Mouse (Mus musculus): Measurements from ENCODE around the gene Cyp2e1. TPM values are rescaled to one million over a fixed set of nuclear protein-coding genes. Genes with fewer than 3 reads are reported as not detected.
"Not testable (repeated sequence)": the region's sequence is repeated elsewhere in the genome, so short reads cannot be mapped to it uniquely, and the experiment has no call there.

Gene Cyp2e1
- not detected in 2 replicates for polyA plus RNA-seq (2015; fragmentation: Nextera tagmentation; extraction: Ambion mirVana)

DNA sequence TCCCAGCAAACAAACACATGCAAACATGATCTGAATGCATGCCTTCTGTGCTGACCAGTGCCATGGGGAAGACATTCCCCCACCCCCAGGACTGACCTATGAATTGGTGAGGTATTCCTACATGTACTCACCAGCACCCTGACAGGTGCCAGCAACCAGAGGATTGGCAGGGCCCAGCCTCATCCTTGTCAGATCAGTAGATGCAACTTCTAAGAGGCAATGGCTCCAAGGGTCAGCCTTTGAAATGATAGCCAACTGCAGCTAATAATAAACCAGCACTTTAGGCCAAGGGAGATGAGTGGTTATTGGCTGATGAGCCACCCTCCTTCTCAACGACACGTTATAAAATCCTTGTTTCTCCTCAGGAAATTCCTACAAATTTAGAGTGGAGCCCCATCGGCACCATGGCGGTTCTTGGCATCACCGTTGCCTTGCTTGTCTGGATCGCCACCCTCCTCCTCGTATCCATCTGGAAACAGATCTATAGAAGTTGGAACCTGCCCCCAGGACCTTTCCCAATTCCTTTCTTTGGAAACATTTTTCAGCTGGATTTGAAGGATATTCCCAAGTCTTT is at the start of gene Cyp2e1:
TSS of gene Cyp2e1 (plus strand) at position 293 of the 574 bp plus-strand sequence.
- Histone ChIP-seq H3K9me3 (replicated peaks) (no peaks in the 10 kb centered on the region), H3K9ac (no peak within 1 kb of the TSS), H3K4me3 (no peak within 1 kb of the TSS), H3K4me2 (no peak within 1 kb of the TSS), H3K36me3 (ENCODE audit: poor library complexity, severe bottlenecking) (no peaks in the 10 kb centered on the region), H3K4me1 (no peaks in the 10 kb centered on the region), H3K27me3 (no peaks in the 10 kb centered on the region), H3K27ac (no peak within 1 kb of the TSS)
- WGBS, result 87% methylated on average over 7 of the region's 7 CpGs
- no peak for ATAC-seq

DNA sequence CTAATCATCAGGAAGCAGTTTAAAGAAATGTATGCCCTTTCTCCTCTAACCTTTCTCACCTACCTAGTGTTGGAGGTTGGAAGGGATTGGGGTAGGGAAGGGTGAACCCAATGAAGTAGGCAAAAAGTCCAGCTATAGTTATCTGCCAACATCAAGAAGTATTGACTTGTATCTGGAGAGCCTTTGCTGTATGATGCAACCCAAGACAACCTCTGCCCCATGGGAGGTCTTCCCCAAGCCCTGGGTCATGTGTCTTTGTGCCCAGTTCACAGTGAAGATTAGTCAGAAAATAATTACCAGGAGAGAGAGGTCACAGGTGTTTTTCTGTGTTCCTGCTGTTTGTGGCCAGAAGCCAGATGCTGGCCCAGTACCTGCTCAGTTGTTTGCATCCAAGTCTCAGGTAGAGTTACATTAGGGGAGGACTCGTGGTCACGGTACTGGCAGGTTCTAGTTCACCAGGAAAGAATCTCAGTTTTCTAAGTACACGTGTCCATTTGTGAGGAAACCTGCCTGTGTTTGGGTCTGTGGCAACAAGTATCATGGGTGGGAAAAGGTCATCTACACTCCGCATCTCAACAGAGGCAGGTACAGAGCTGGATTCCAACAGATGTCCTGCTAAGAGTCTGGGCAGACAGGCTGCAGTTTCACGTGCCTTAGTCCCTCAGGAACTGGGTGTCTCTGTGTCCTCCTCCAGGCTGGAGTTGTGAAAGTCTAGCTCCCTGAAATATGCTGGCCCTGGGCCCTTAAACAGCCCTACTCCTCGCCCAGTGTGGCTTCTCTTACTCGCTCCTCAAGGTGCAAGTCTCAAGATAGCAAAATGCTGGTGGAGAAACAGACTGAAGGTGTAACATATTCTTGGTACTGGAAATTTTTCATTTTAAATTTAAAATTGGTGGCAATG is 46.1 kb upstream of the Cyp2e1 start:
- Histone ChIP-seq H3K9ac (no peak overlapping the region), H3K4me3 (no peak overlapping the region), H3K4me1 (no peaks in the 10 kb centered on the region), H3K36me3 (ENCODE audit: poor library complexity, severe bottlenecking) (no peaks in the 10 kb centered on the region), H3K27ac (no peak overlapping the region), H3K27me3 (no peaks in the 10 kb centered on the region), H3K4me2 (no peak overlapping the region), H3K9me3 (replicated peaks) (no peaks in the 10 kb centered on the region)
- no peak for ATAC-seq
- 86% methylated on average over 7 of the region's 7 CpGs for WGBS

DNA sequence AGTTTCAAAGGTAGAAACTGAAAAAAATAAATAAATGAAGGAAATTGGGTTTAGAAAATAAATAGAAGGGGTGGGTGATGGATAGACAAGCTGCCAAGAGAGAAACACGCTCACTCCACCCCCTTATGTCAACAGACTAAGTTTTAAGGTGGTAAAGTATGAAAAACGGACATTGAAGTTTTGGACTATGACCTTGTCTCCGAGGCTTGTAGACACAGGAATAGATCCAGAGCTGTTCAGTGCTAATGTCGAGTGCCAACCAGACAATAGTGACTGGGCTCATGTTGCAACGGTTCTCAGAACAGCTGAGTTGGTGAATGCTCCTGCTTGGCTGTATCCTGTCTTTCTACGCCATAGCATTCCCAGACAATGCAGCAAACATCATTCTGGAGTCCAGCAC is 42.4 kb upstream of the Cyp2e1 start:
- Histone ChIP-seq H3K4me3 (no peak overlapping the region), H3K27me3 (no peaks in the 10 kb centered on the region), H3K9ac (no peak overlapping the region), H3K9me3 (replicated peaks) (no peaks in the 10 kb centered on the region), H3K4me2 (no peak overlapping the region), H3K27ac (no peak overlapping the region), H3K4me1 (no peaks in the 10 kb centered on the region), H3K36me3 (ENCODE audit: poor library complexity, severe bottlenecking) (no peaks in the 10 kb centered on the region)
- ATAC-seq, result no peak
- WGBS, result 83% methylated on average over 6 of the region's 6 CpGs

DNA sequence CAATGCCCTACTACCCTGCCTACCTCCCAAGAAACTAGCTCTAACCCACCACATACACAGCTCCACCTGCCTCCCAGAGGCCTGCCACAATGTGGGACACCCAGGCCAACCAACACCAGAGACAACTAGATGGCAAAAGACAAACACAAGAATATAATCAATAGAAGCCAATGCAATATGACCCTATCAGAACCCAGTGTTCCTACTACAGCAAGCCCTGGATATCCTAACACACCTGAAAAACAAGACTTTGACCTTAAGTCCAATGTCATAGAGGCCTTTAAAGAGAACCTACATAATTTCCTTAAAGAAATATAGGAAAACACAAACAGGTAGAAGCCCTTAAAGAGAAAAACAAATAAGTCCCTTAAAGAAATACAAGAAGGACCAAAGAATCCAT is 38.0 kb upstream of the Cyp2e1 start:
- no peaks in the 10 kb centered on the region for H3K27me3 ChIP-seq
- no peak for ATAC-seq
- H3K9ac ChIP-seq, result no peak overlapping the region
- no peaks in the 10 kb centered on the region for H3K4me1 ChIP-seq
- H3K27ac ChIP-seq, result no peak overlapping the region
- no peaks in the 10 kb centered on the region for H3K36me3 ChIP-seq (ENCODE audit: poor library complexity, severe bottlenecking)
- peaks cover 5% of the 10 kb centered on the region; the same call in 1 of the 2 replicates for H3K9me3 ChIP-seq (replicated peaks)
- H3K4me2 ChIP-seq, result no peak overlapping the region
- no peak overlapping the region for H3K4me3 ChIP-seq

DNA sequence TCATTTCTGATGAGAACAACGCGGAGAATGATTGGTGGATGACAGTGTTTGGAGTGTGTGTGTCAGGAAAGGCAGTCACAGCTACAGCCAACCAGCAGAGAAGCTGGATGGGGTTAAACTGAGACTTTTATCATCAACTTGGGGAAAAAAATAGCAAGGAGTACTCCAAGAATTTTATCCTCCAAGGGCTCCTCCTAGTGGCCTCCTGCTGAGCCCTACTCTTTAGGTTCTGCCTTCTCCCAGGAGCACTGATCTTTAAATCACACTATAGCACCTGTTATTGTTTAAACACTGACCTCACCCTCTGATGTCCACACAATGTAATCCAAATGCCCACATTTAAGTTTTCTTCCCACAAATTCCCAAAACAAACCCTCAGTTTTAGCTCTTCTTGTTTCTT is 30.4 kb upstream of the Cyp2e1 start:
- Histone ChIP-seq H3K4me1 (no peaks in the 10 kb centered on the region), H3K36me3 (ENCODE audit: poor library complexity, severe bottlenecking) (no peaks in the 10 kb centered on the region), H3K9me3 (replicated peaks) (no peaks in the 10 kb centered on the region; the same call in 1 of the 2 replicates), H3K4me2 (no peak overlapping the region), H3K4me3 (no peak overlapping the region), H3K27ac (no peak overlapping the region), H3K27me3 (no peaks in the 10 kb centered on the region), H3K9ac (no peak overlapping the region)
- 74% methylated on average over 2 of the region's 2 CpGs for WGBS
- ATAC-seq, result no peak

DNA sequence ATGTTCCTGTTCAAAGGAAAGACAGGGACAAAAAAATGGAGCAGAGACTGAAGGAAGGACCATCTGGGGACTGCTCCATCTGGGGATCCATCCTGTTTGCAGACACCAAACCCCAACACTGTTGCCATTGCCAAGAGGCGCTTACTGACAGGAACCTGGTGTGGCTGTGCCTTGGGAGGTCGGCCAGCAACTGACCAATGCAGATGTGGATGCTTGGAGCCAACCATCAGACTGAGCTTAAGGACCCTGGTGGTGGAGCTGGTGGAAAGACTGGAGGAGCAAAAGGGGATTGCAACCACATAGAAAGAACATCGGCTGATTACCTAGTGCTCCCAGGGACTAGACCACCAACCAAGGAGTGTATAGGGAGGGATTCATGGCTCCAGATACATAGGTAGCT is 16.1 kb upstream of the Cyp2e1 start:
- no peak for ATAC-seq
- no peaks in the 10 kb centered on the region for H3K36me3 ChIP-seq (ENCODE audit: poor library complexity, severe bottlenecking)
- H3K4me3 ChIP-seq, result no peak overlapping the region
- no peaks in the 10 kb centered on the region for H3K27me3 ChIP-seq
- WGBS, result 82% methylated on average over 3 of the region's 3 CpGs
- no peaks in the 10 kb centered on the region for H3K4me1 ChIP-seq
- H3K9ac ChIP-seq, result no peak overlapping the region
- no peak overlapping the region for H3K27ac ChIP-seq
- 0 out of 2 replicates have a peak, but pooled peaks cover 3% of the 10 kb centered on the region for H3K9me3 ChIP-seq (replicated peaks)
- H3K4me2 ChIP-seq, result no peak overlapping the region

DNA sequence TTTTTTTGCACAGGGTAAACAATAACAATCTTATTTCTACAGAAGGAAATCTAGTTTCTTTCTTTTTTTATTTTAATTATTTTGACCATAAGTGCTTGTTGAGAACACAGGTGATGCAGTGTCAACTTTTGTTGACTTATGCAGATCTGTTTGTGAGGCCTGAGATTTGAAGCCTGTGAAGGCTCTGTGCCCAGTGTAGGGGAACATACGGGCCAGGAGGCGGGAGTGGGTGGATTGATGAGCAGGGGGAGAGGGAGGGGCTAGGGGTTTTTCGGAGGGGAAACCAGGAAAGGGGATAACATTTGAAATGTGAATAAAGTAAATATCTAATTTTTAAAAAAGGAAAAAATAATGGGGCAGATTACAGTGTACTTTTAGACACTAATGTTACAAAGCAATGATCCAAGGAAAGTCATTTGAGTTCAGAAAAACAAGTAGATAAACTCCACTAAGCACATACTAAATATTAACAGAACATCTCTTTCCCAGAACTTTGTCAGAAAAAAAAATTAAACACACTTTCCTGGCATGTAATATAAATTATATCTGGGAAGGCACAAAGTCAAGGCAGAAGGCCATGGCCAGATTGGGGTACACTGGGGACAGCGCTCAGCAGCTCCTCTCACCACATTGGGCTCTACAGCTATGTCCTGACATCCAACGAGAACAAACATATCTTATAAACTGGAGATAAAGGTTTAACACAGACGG is 15.3 kb upstream of the Cyp2e1 start:
- Histone ChIP-seq H3K27me3 (no peaks in the 10 kb centered on the region), H3K36me3 (ENCODE audit: poor library complexity, severe bottlenecking) (no peaks in the 10 kb centered on the region), H3K9me3 (replicated peaks) (0 out of 2 replicates have a peak, but pooled peaks cover 3% of the 10 kb centered on the region), H3K27ac (no peak overlapping the region), H3K4me3 (no peak overlapping the region), H3K9ac (no peak overlapping the region), H3K4me1 (no peaks in the 10 kb centered on the region), H3K4me2 (no peak overlapping the region)
- WGBS, result 88% methylated on average over 6 of the region's 6 CpGs
- ATAC-seq, result no peak

DNA sequence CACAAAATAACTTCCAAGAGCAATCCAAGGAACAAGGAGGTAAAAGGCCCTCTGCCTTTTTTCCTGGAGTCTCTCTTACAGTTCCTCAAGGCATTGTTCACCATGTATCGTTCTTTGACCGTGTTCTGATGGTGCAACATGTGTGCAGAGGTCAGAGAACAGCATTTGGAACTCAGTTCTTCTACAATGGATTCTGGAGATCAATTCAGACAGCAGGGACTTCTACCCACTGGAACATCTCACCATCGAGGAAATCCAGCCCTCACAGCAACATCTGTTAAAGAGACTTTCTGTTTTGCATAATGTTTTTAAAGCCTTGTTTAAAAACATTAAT is 14.7 kb upstream of the Cyp2e1 start:
- Histone ChIP-seq H3K36me3 (ENCODE audit: poor library complexity, severe bottlenecking) (no peaks in the 10 kb centered on the region), H3K4me2 (no peak overlapping the region), H3K4me3 (no peak overlapping the region), H3K4me1 (no peaks in the 10 kb centered on the region), H3K27ac (no peak overlapping the region), H3K9ac (no peak overlapping the region), H3K9me3 (replicated peaks) (peaks cover 7% of the 10 kb centered on the region; the same call in 1 of the 2 replicates), H3K27me3 (no peaks in the 10 kb centered on the region)
- WGBS, result 81% methylated on average over 3 of the region's 3 CpGs
- no peak for ATAC-seq

DNA sequence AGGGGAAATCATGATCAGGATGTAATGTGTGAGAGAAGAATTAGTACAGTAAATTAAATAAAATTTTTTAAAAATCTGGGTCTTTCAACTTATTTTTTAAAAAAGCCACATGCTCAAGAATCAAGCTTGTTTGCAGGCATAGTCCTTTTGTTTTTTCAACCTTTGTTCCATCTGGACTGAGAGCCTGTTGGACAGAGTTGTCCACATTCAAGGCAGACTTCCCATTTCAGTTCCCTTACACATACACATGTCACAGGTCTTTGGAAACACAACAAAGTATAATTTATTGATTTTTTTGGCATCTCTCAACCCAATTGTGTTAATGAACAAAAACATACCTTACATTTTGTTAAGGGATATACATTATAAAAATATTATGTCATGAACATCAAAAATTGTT is 9.0 kb upstream of the Cyp2e1 start:
- H3K27me3 ChIP-seq, result no peaks in the 10 kb centered on the region
- no peak overlapping the region for H3K9ac ChIP-seq
- no peaks in the 10 kb centered on the region for H3K36me3 ChIP-seq (ENCODE audit: poor library complexity, severe bottlenecking)
- no peaks in the 10 kb centered on the region for H3K4me1 ChIP-seq
- H3K27ac ChIP-seq, result no peak overlapping the region
- ATAC-seq, result no peak
- no peak overlapping the region for H3K4me2 ChIP-seq
- H3K9me3 ChIP-seq (replicated peaks), result peaks cover 10% of the 10 kb centered on the region; the same call in 1 of the 2 replicates
- H3K4me3 ChIP-seq, result no peak overlapping the region

DNA sequence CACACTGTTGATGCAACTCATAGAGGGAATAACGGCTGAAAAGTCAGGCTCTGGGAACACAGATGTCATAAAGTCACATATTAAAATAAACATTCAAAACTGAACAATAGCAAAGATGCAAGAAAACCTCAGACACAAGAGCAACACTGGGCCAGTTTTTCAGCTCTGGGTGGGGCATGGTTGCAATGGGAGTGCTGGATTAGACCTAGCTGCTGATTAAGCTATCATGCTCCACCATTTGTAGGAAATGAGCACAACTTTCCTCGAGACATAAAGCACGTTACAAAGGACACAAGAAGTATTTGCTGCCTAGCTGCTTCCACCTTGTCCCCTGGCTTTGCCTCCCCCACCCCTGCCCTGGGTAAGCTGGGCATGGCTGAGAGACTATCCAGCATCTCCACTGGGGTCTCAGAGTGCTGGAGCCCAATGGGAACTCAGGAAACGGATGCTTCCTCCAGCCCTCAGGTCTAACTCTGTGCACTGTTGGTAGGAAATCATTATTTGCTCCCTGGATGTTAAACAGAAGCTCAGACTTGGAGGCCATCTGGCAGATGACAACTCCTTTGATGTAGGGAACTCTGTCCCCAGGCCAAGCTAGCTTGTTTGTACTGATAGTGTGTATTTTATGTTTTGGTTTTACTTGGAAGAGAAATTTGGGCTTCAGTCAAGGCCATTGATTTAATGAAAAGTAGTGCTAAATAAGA is 7.2 kb upstream of the Cyp2e1 start:
- Histone ChIP-seq H3K9ac (no peak overlapping the region), H3K4me1 (no peaks in the 10 kb centered on the region), H3K9me3 (replicated peaks) (peaks cover 10% of the 10 kb centered on the region; the same call in 1 of the 2 replicates), H3K27ac (no peak overlapping the region), H3K4me3 (no peak overlapping the region), H3K4me2 (no peak overlapping the region), H3K36me3 (ENCODE audit: poor library complexity, severe bottlenecking) (no peaks in the 10 kb centered on the region), H3K27me3 (no peaks in the 10 kb centered on the region)
- WGBS, result 89% methylated on average over 4 of the region's 4 CpGs
- ATAC-seq, result no peak

DNA sequence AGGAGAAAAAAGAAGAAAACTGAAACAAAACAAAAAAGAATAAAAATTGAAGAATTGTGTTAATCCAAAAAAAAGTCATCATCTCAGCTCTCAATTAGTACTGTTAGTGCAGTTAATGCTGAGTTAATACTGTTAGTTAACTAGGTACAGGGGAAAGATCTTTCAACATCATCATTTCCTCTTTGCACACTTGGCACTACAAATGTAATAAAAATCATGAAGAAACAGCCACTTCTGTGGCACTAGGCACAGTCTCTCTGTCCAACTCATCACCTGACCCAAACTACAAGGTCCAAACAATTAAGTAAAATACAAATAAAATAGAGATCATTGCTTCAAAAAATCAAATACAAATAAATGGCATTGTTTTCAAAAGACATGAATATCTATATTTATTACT is 2.9 kb upstream of the Cyp2e1 start:
- Histone ChIP-seq H3K27ac (no peak overlapping the region), H3K36me3 (ENCODE audit: poor library complexity, severe bottlenecking) (no peaks in the 10 kb centered on the region), H3K4me1 (no peaks in the 10 kb centered on the region), H3K27me3 (no peaks in the 10 kb centered on the region), H3K4me2 (no peak overlapping the region), H3K9ac (no peak overlapping the region), H3K9me3 (replicated peaks) (no peaks in the 10 kb centered on the region), H3K4me3 (no peak overlapping the region)
- no peak for ATAC-seq

DNA sequence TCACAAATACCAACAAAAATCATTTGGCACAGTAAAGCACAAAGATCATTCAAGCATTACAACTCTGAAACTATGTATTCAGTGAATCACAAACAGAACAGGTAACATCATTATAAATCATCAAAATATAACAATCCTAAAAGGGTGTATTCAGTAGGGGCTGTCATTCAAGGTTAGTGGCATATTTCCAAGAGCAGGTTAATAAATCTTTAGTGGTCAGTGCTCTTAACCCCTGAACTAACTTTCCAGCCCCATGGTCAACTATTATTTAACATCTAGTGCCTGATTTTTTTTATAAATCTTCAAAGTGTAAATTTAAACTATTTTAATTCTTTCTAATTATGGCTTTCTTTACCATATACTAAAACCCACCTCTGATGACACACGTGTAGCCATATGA is 1.9 kb downstream of the Cyp2e1 start:
- not testable (repeated sequence) for H3K4me1 ChIP-seq; H3K9ac ChIP-seq; ATAC-seq; H3K9me3 ChIP-seq (replicated peaks); H3K36me3 ChIP-seq (ENCODE audit: poor library complexity, severe bottlenecking); H3K4me2 ChIP-seq; H3K27me3 ChIP-seq; H3K4me3 ChIP-seq; H3K27ac ChIP-seq
- 67% methylated on average over 1 of the region's 1 CpGs for WGBS

All from forebrain, embryonic 13.5 days (tissue).